Mouse (Mus musculus) embryonic facial prominence, embryonic 14.5 days (tissue): ENCODE results near the gene Hsf5. TPM values are rescaled to one million over a fixed set of nuclear protein-coding genes. Genes with fewer than 3 reads are reported as not detected.

ENCODE experiments used
- ATAC-seq: fragments of 200-750 bp; cut with Nextera tagmentation; 2 replicates; pipeline ENCODE4 v1.8.0; 2017; ENCODE audit warnings: low read depth, moderate number of reproducible peaks, moderate TSS enrichment
- DNase-seq: peaks from one replicate; pipeline ENCODE4 v3.0.0-alpha.2; 2015; ENCODE audit warnings: low spot score
- H3K27ac ChIP-seq: fragments of 300-500 bp; sonication (generic); replicated peaks from 2 replicates; pipeline ENCODE4 v1.5.1; 2014; ENCODE audit warnings: low read depth, mild to moderate bottlenecking, low read length, moderate library complexity
- H3K27me3 ChIP-seq: fragments of 300-500 bp; sonication (generic); replicated peaks from 2 replicates; pipeline ENCODE4 v1.6.1; 2014; ENCODE audit warnings: low read length; ENCODE audit not compliant: control insufficient read depth, insufficient read depth
- H3K36me3 ChIP-seq: fragments of 300-500 bp; sonication (generic); 2 replicates; pipeline ENCODE4 v1.6.1; 2014; ENCODE audit warnings: low read length, mixed read lengths; ENCODE audit not compliant: control insufficient read depth, insufficient read depth
- H3K4me1 ChIP-seq: fragments of 300-500 bp; sonication (generic); 2 replicates; pipeline ENCODE4 v1.6.1; 2014; ENCODE audit warnings: antibody characterized with exemption, low read length; ENCODE audit not compliant: control insufficient read depth, insufficient read depth
- H3K4me2 ChIP-seq: fragments of 300-500 bp; sonication (generic); 2 replicates; pipeline ENCODE4 v1.6.1; 2014; ENCODE audit warnings: low read depth, mild to moderate bottlenecking, low read length, moderate library complexity, mixed read lengths
- H3K4me3 ChIP-seq: fragments of 300-500 bp; sonication (generic); 2 replicates; pipeline ENCODE4 v1.5.1; 2014; ENCODE audit warnings: low read depth, mild to moderate bottlenecking, low read length
- H3K9ac ChIP-seq: fragments of 300-500 bp; sonication (generic); 2 replicates; pipeline ENCODE4 v1.6.1; 2014; ENCODE audit warnings: low read depth, mild to moderate bottlenecking, low read length, moderate library complexity, mixed read lengths
- H3K9me3 ChIP-seq: fragments of 300-500 bp; sonication (generic); 2 replicates; pipeline ENCODE4 v1.6.1; 2016; ENCODE audit warnings: low read length; ENCODE audit not compliant: control insufficient read depth
- whole genome bisulfite sequencing: fragments of 180-500 bp; shearing (Covaris S2); extraction: QIAGEN DNeasy Blood & Tissue Kit; methylation state at CpG from one replicate; pipeline ENCODE4 v1.1.7; 2014; 5-methylcytosine and 5-hydroxymethylcytosine counted together
- polyA plus RNA-seq: library from polyadenylated mRNA; unstranded; fragments of >200 nt; fragmentation: Nextera tagmentation; extraction: Ambion mirVana; gene quantifications from 2 replicates; pipeline ENCODE4 v1.2.1, GENCODE M21; 2014

The Hsf5 gene
- polyA plus RNA-seq, 1 experiment from 2014 or later, result 0.25 TPM

DNA sequence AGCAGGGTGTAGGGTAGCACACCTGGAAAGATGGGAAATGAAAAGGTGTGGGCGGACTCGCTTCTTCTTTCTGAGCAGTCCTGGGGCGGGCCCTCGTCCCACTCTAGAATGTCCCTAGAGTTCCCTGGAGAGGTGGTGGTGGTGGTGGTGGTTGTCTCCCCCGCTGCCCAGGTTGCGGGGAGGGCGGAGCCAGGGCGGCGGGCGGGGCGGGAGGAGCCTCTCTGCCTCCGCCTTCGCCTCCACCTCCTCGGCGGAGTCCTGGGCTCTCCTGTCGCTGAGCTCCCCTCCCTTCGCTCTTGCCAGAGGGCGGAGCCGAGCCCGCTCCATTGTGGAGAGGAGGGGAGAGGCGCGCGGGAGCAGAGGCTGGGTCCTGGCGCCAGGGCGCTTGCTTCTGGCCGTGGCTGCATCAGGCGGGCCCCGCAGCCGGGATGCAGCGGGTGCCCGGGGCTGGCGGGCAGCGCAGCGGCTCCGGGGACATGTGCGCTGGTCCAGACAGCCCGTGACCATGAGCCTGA lies 21.6 kb upstream of the Hsf5 start:
- Histone ChIP-seq H3K4me3 (peak overlapping the region; percentile 55), H3K4me1 (peaks cover 23% of the 10 kb centered on the region), H3K27ac (peak overlapping the region; percentile 62), H3K9ac (peak overlapping the region; percentile 73), H3K9me3 (no peaks in the 10 kb centered on the region), H3K36me3 (peaks cover 40% of the 10 kb centered on the region), H3K27me3 (no peaks in the 10 kb centered on the region), H3K4me2 (peak overlapping the region; percentile 71)
- DNase-seq (peak; percentile 96), ATAC-seq (peak; percentile 66)
- 1% methylated on average over 11 of the region's 37 CpGs for WGBS

DNA sequence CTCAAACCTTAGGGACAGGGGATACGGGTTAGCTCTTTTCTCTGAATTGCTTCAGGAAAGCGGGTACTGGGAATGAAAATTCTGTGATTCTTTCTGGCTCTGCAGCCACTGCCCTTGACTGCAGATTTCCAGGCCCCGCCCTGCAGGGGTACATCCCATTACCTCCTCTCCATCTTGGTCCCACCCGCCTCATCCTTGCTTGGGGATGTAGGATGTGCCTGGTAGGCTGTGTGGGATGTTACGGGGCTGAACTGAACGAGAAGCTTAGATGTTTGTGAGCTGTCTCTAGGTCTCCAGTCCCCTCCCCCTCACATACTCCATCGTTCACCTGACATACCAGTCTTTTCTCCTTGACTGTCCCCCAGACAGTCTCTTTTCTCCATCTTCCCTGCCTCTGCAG lies 21.0 kb upstream of the Hsf5 start:
- H3K27ac ChIP-seq, result peak overlapping the region; percentile 62
- H3K4me3 ChIP-seq, result peak overlapping the region; percentile 55
- peak overlapping the region; percentile 73 for H3K9ac ChIP-seq
- no peaks in the 10 kb centered on the region for H3K9me3 ChIP-seq
- DNase-seq (no peak), ATAC-seq (no peak)
- H3K36me3 ChIP-seq, result peaks cover 46% of the 10 kb centered on the region
- 8% methylated on average over 6 of the region's 7 CpGs for WGBS
- no peaks in the 10 kb centered on the region for H3K27me3 ChIP-seq
- peak overlapping the region; percentile 71 for H3K4me2 ChIP-seq
- H3K4me1 ChIP-seq, result peaks cover 19% of the 10 kb centered on the region

DNA sequence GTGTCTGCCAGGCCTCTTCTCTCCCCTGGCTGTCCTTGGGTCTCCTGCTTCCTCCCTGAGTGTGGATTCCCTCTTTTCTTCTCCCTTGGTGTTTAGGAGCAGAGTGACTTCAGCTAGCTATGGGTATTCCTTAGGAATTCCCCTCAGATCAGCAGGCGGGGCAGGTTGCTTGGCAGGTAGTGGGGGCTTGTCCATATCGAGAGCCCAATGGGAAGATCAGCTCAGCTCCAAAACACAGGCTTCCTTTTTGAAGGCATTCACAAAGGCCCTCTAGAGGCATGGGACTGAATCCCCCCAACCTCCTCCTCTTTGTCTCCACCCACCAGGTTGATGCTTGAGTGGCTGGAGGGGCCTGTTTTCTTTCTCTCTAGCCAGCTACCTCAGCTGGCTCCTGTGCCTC lies 20.5 kb upstream of the Hsf5 start:
- no peak overlapping the region for H3K27ac ChIP-seq
- no peaks in the 10 kb centered on the region for H3K27me3 ChIP-seq
- H3K4me2 ChIP-seq, result peak overlapping the region; percentile 71
- peak overlapping the region; percentile 73 for H3K9ac ChIP-seq
- DNase-seq (peak; percentile 45), ATAC-seq (no peak)
- WGBS, result 29% methylated on average over 2 of the region's 2 CpGs
- no peaks in the 10 kb centered on the region for H3K9me3 ChIP-seq
- H3K4me1 ChIP-seq, result peaks cover 19% of the 10 kb centered on the region
- H3K36me3 ChIP-seq, result peaks cover 51% of the 10 kb centered on the region
- H3K4me3 ChIP-seq, result peak overlapping the region; percentile 55

DNA sequence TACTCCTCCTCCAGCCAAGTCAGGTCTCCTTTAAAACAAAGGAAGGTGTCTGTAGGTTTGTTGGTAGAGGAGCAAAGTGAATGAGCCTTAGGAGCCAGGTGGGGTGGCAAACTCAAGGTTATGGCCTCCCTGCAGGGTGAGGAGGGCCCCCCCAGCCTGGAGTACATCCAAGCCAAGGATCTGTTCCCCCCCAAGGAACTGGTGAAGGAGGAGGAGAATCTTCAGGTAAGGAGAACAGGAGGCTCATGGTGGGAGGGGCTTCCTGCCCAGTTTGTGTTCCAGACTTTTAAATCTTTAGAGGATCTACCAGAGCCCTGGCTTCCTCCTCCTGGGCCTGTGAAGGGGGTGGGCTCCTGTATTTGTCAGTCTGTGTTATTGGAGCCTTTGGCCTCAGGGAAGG lies 19.9 kb upstream of the Hsf5 start:
- no peaks in the 10 kb centered on the region for H3K9me3 ChIP-seq
- DNase-seq (no peak), ATAC-seq (no peak)
- no peak overlapping the region for H3K4me2 ChIP-seq
- no peak overlapping the region; the same call in 1 of the 2 replicates for H3K9ac ChIP-seq
- no peak overlapping the region for H3K27ac ChIP-seq
- H3K4me1 ChIP-seq, result peaks cover 19% of the 10 kb centered on the region
- H3K36me3 ChIP-seq, result peaks cover 56% of the 10 kb centered on the region
- no peaks in the 10 kb centered on the region for H3K27me3 ChIP-seq
- no peak overlapping the region for H3K4me3 ChIP-seq

DNA sequence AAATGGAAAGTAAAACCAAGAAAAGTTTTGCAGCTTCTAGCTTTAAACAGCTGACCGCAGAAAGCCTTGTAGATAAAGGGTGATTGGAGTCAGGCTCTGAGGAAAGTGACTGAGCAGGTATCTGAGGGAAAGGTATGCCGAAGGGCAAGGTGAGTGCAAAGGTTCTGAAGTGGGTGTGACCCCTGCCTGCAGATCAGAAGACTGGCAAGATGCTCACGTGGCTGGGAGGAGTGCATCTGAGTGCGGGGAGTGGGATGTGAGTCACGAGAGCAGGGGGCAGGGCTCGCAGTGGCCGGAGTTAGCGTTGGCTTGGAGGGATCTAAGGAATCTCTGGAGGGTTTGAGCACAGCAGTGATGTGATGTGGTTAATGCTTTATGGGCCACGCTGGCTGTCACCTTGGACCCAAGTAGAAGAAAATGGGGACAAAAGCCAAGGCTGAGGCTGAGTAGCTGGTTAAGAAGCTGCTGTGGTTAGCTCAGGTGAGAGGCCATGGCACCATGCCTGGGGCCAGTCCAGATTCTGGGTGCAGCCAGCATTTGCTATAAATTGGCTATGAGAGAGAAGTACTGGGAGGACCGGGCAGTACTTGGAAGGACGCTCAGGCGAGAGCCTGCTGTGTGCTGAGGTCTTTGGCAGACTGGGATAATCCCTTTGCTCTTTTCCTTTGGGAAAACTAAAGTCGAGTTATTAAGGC lies 17.4 kb upstream of the Hsf5 start:
- ATAC-seq, result no peak

DNA sequence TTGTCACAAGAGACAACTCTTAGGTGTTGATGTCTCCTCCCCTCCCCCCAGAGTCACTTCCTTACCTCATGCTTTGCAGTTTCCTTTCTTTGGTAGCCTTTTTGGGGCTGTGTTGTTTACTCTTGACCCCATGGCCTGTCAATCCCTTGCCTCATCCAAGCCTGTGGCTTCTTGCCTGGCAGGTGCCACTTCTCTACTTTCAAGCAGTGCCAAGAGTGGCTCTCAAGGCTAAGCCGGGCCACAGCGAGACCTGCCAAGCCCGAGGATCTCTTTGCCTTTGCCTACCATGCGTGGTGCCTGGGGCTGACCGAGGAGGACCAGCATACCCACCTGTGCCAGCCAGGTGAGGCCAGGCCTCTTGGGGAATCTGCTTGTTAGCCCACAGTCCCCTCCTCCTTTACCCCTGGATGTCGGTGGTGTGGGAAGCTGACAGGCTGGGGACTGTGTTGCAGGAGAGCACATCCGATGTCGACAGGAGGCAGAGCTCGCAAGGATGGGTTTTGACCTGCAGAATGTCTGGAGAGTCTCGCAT lies 16.6 kb upstream of the Hsf5 start:
- H3K27me3 ChIP-seq, result no peaks in the 10 kb centered on the region
- H3K4me3 ChIP-seq, result no peak overlapping the region
- WGBS, result 90% methylated on average over 10 of the region's 10 CpGs
- ATAC-seq, result no peak
- H3K9me3 ChIP-seq, result no peaks in the 10 kb centered on the region
- H3K4me1 ChIP-seq, result peaks cover 8% of the 10 kb centered on the region; the same call in 1 of the 2 replicates
- H3K27ac ChIP-seq, result no peak overlapping the region
- H3K36me3 ChIP-seq, result peaks cover 83% of the 10 kb centered on the region
- no peak overlapping the region for H3K9ac ChIP-seq
- no peak for DNase-seq
- no peak overlapping the region for H3K4me2 ChIP-seq

More for the DNA sequence above, 17.4 kb upstream of the Hsf5 start:
- Histone ChIP-seq H3K27me3 (no peaks in the 10 kb centered on the region), H3K4me3 (no peak overlapping the region), H3K4me1 (peaks cover 12% of the 10 kb centered on the region; the same call in 1 of the 2 replicates), H3K27ac (no peak overlapping the region), H3K9ac (no peak overlapping the region), H3K36me3 (peaks cover 76% of the 10 kb centered on the region), H3K9me3 (no peaks in the 10 kb centered on the region), H3K4me2 (no peak overlapping the region)
- DNase-seq, result no peak
- WGBS, result 88% methylated on average over 13 of the region's 13 CpGs

DNA sequence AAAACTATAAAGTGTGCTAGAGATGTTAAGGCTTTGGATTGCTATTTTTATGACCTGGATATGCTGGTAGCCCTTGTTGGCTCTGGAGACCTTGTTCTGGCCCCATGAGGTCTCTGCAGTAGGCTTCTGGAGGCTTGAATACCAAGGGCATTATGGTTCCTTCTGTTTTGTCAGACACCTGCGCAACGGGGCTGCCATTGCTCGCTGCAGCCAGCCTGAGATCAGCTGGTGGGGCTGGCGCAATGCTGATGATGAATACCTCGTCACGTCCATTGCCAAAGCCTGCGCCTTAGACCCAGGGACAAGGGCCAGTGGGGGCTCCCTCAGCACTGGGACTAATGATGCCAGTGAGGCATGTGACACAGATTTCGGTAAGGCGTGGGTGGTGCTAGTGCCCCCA lies 14.7 kb upstream of the Hsf5 start:
- DNase-seq (no peak), ATAC-seq (no peak)
- no peak overlapping the region for H3K27ac ChIP-seq
- H3K4me2 ChIP-seq, result no peak overlapping the region
- 93% methylated on average over 9 of the region's 9 CpGs for WGBS
- no peaks in the 10 kb centered on the region for H3K4me1 ChIP-seq
- H3K9me3 ChIP-seq, result no peaks in the 10 kb centered on the region
- no peak overlapping the region for H3K9ac ChIP-seq
- H3K27me3 ChIP-seq, result no peaks in the 10 kb centered on the region
- H3K4me3 ChIP-seq, result no peak overlapping the region
- peaks cover 100% of the 10 kb centered on the region for H3K36me3 ChIP-seq

DNA sequence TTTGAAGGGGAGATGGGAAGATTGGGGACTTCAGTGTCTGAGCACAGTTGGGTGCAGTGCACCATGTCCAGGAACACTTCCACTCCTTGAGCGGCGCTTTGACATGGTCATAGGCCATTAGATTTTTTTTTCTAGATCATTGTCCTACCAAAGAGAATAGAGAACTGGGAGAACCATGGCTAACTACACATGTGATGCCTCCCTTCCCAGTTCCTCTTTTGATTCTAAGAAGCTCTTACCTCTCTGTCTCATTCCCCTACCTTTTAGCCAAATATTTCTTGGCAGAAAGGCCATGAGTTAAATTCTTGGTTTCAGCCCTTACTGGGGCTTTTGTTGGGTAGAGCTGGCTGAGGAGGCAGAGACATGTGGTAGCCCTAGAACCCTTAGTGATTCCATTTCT lies 13.4 kb upstream of the Hsf5 start:
- Histone ChIP-seq H3K4me1 (no peaks in the 10 kb centered on the region), H3K36me3 (peaks cover 100% of the 10 kb centered on the region), H3K27me3 (no peaks in the 10 kb centered on the region), H3K4me3 (no peak overlapping the region), H3K4me2 (no peak overlapping the region), H3K27ac (no peak overlapping the region), H3K9ac (no peak overlapping the region), H3K9me3 (no peaks in the 10 kb centered on the region)
- ATAC-seq (no peak), DNase-seq (no peak)
- 94% methylated on average over 2 of the region's 2 CpGs for WGBS

DNA sequence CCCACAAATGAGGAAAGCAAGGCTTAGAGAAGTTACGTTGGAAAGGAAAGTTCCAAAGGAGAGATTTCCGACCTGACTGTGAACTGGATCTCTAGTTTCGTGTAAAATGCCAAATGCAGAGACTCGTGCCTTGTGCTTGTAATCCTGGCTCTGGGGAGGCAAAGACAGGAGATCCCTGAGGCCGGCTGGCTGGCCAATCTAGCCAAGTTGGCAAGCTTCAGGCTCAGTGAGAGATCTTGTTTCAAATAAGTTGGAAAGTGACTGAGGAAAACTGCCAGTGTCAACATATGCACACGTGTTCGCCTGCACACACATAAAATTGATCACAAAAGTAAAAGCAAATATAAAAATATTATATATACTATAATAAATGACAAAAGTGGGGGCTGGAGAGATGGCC lies 7.7 kb upstream of the Hsf5 start:
- Histone ChIP-seq H3K27ac (no peak overlapping the region), H3K4me2 (no peak overlapping the region), H3K9ac (no peak overlapping the region), H3K27me3 (no peaks in the 10 kb centered on the region), H3K4me1 (no peaks in the 10 kb centered on the region), H3K4me3 (no peak overlapping the region), H3K36me3 (peaks cover 98% of the 10 kb centered on the region), H3K9me3 (no peaks in the 10 kb centered on the region)
- DNase-seq (peak; percentile 40), ATAC-seq (no peak)
- WGBS, result 76% methylated on average over 7 of the region's 7 CpGs
